Mouse (Mus musculus): ENCODE results near the gene E2f1. TPM values are rescaled to one million over a fixed set of nuclear protein-coding genes. Genes with fewer than 3 reads are reported as not detected.

Gene E2f1
- total RNA-seq, 2 experiments from 2014 or later: 2.5 to 3.1 TPM

- no peak for DNase-seq
- intact Hi-C loops (cut with DNase I; ENCODE audit: low total_unique reads): no loop called here
Measured at GRCm38 (mm10) chr2:154584931-154585601, 15.4 kb upstream of the E2f1 start.

DNA sequence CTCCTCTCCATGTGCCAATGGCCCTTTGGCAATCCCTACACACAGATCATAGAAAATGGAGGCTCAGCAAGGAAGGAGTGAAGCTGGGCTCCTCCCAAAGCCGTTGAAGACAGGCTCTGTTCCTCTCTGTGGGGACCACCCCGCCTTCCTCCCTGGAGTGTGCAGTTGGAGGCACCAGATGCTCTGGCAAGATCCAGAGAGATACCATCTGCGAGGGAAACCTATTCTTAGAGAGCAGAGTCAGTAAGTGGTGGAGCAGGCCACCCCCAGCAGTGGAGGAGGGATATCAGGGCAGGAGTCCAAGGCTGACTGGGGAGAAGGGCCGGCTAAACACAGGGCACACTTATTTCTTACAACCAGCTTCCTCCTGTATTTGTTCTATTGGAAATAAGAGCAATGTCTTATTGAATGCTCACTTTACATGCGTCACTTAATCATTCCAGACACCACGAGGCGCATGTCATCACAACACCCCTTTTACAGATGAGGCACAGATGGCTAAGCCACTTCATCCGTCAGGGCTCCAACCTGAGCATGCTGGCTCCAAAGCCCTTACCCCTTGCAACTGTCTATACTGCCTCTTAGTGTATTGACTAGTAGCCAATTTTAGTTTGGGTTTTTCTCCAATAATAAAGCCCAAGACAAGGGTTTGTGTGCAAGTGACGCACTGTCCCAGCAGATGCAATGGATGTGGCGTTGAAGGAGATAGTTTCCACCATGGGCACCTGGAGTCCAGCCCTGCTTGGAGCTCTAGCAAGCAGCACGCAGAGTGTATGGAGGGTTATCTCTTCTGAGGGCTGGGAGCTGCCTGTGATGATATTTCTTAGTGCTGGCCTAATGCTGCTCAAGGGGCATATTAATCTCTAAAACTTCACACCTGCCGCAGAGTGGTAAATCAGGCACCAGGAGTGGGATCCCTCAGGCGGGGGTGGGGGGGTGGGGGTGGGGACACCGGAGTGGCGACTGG, 14.5 kb upstream of the E2f1 start:
- DNase-seq: peak; percentile 23
- intact Hi-C loops (cut with DNase I; ENCODE audit: low total_unique reads): no loop called here

- no peak for DNase-seq
- intact Hi-C loops (cut with DNase I; ENCODE audit: low total_unique reads): no loop called here
Measured at GRCm38 (mm10) chr2:154581421-154581820, 11.7 kb upstream of the E2f1 start.

- intact Hi-C loops (cut with DNase I; ENCODE audit: low total_unique reads): no loop called here
- peak; percentile 73 for DNase-seq
Measured at GRCm38 (mm10) chr2:154580586-154580985, 10.9 kb upstream of the E2f1 start.

DNA sequence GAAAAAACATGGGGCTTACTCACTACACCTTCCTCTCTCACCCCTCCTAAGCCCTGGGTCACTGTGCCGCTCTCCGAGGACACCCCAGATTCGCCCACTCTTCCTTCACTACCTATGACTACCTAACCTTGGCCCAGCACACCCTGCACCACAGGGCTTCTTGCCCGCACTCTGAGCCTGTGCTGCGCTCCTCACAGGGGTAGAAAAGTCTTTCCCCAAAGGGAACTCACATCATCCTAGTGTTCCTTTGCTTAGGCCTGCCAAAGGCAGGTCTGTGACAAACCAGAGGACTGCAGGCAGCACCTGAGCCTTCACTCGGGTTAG, 8.0 kb upstream of the E2f1 start:
- intact Hi-C loops (cut with DNase I; ENCODE audit: low total_unique reads): no loop called here
- DNase-seq: no peak

- intact Hi-C loops (cut with DNase I; ENCODE audit: low total_unique reads): no loop called here
- no peak for DNase-seq
Measured at GRCm38 (mm10) chr2:154576876-154577743, 7.4 kb upstream of the E2f1 start.

DNA sequence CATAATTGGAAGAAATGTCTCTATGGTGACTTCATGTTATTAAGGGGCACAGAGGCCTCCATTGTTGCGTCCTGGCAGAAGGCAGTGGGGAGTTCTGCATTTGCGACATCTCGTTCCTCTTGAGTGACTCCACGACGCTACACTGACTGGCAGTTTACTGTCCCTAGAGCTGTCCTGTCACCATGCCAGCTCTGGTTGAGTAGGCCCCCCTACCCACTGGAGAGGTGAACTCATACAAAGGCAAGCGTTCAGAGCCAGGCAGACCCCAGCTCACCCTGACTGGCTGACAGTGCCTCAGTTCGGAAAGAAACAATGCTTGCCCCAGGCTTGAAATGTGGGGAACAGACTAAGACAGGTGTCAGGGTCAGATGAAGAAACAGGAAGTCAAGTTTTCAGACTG, 4.6 kb upstream of the E2f1 start:
- intact Hi-C loops (cut with DNase I; ENCODE audit: low total_unique reads): no loop called here
- no peak for DNase-seq

DNA sequence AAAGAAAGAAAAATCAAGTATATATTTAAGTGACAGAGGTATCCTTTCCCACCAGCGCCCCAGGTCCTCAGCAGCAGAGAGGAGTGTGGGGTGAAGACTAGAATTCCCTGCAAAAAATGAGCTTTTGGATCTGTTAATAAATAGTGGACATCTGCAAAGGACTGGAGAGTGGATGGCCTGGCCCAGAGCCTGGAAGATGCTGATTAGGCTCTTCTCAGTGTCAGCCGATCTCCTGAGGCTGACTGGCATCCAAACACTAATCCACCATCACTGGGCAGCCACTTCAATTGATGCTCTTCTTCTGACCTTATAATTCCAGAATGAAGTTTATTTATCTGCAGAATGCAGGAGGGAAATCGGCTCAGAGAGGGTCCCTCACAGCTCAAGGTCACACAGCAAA, 3.3 kb upstream of the E2f1 start:
- DNase-seq: no peak
- intact Hi-C loops (cut with DNase I; ENCODE audit: low total_unique reads): no loop called here

DNA sequence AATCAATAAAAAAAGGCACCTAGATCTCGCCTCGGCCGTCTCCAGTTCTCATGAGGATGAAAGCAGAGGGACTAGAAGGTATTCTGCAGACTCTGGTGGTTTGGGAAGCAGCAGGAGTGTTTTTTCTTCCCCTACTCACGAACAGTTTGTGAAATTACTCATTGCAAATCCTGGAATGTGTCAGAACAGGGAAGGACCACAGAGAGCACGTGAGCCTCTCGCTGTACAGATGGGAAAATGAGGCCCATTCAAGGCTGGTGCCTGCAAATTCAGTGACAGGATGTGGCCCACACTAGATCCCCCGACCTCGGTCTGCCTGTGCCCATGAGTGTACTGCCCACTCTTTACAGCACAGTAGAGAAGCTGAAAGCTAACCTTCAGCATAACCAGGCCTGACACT, 2.3 kb upstream of the E2f1 start:
- DNase-seq: no peak
- intact Hi-C loops (cut with DNase I; ENCODE audit: low total_unique reads): no loop called here

- DNase-seq: no peak
- intact Hi-C loops (cut with DNase I; ENCODE audit: low total_unique reads): no loop called here
Measured at GRCm38 (mm10) chr2:154571266-154571665, 1.6 kb upstream of the E2f1 start.

GRCm38 (mm10) chr2:154570666-154571065, 974 bp upstream of the E2f1 start:
- intact Hi-C loops (cut with DNase I; ENCODE audit: low total_unique reads): no loop called here
- DNase-seq: no peak

DNA sequence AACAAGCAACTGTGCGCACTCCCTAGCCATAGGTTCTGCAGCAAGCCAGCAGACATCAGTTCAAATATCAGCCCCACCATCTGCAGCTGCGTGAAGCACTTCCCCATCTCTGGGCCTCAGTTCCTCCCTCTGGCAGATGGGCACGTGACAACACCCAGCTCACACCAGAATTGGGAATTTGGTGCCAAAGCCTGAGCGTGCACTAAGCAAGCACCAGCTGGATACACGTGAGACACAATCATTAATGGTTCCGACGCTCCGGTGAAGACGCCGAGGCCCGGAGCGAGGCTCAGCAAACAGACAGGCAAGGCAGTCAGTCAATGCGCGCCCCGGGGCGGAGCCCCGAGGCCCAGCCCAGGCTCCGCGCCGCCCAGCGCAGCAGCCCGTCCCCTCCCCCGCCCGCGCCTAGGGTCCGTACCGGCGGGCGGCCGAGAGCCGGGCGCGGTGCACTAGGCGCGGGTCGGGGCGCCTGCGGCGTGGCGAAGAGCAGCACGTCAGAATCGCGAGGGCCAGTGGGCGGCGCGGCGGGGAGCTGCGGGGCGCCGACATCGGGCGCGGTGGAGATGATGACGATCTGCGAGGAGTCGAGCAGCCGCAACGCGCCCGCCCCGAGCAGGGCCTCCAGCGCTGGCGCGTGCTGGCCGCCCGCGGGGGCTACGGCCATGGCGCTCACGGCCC, 482 bp downstream of the E2f1 start:
- intact Hi-C loops (cut with DNase I; ENCODE audit: low total_unique reads): no loop called here
- DNase-seq: peak; percentile 76

DNA sequence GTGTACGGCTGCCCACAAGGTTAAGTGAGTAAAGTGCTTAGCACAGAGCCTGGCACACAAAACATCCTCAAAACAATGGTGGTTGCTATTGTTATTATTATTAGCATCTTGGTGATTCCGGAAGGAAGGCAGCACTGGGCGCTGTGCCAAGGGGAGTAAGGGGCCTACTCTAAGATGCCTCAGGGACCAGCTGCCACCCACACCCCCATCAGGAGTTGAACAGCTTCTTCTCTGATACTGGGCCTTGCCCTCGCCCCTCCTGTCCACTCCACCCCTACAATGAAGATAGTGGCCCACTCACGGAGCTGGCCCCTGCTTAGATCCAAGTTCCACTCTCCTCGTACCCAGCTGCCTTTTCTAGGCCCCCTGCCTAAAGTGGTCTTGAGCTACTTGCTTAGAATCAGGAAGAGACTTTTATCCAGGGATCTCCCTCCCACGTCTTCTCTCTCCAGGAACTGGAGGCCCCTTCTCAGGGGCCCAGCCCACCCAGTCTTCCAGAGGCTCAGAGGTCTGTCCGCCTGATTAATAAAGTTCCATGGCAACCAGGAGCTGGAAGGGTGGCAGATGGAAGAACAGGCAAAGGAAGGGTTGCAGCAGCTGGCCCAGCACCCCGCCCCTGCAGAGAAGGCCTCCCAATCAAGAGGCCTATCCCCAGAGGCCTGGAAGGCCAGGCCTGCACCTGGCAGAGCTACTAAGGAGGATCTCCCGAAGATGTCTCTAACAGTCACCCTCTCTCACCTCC, 1.2 kb downstream of the E2f1 start:
- DNase-seq: peak; percentile 41
- intact Hi-C loops (cut with DNase I; ENCODE audit: low total_unique reads): no loop called here

DNA sequence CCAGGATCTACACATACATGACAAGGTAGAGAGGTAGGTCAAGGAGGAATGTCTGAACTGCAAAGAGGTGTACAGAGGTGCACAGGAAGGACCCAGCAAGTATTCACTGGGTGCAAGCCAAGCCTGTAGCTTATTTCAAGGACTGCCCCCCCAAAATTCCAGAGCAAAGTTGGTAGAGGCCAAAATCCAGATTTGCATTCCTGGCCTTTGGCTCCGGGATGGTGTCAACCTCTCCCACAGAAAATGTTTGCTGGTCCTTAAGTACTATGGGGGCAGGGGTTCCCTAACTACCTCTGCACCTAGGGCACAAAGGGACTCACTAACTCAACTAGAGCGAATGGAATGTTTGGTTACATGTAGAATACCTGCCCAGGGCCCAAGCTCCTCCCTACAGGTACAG, 1.9 kb downstream of the E2f1 start:
- intact Hi-C loops (cut with DNase I; ENCODE audit: low total_unique reads): no loop called here
- no peak for DNase-seq

- intact Hi-C loops (cut with DNase I; ENCODE audit: low total_unique reads): no loop called here
- no peak for DNase-seq
Measured at GRCm38 (mm10) chr2:154566641-154567040, 3.1 kb downstream of the E2f1 start.

DNA sequence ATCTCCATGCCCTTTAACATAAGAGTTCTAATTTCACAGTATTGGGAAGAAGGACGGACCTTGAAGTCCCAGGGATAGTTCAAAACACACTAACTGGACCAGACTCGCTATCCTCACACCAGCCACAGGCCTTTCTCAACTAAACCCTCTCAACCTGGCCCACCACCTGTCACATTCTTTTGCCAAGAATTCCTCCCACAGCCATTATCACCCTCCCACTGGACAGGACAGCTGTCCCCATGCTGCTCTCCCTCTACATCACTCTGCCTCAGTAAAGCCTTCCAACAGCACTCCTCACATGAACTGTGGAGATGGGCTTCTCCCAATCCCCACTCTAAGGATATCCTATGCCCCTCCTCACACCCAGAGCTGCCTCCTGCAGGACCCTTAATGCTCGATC, 4.1 kb downstream of the E2f1 start:
- no peak for DNase-seq
- intact Hi-C loops (cut with DNase I; ENCODE audit: low total_unique reads): no loop called here

GRCm38 (mm10) chr2:154563612-154564170, 6.0 kb downstream of the E2f1 start:
- intact Hi-C loops (cut with DNase I; ENCODE audit: low total_unique reads): no loop called here
- DNase-seq: no peak

DNA sequence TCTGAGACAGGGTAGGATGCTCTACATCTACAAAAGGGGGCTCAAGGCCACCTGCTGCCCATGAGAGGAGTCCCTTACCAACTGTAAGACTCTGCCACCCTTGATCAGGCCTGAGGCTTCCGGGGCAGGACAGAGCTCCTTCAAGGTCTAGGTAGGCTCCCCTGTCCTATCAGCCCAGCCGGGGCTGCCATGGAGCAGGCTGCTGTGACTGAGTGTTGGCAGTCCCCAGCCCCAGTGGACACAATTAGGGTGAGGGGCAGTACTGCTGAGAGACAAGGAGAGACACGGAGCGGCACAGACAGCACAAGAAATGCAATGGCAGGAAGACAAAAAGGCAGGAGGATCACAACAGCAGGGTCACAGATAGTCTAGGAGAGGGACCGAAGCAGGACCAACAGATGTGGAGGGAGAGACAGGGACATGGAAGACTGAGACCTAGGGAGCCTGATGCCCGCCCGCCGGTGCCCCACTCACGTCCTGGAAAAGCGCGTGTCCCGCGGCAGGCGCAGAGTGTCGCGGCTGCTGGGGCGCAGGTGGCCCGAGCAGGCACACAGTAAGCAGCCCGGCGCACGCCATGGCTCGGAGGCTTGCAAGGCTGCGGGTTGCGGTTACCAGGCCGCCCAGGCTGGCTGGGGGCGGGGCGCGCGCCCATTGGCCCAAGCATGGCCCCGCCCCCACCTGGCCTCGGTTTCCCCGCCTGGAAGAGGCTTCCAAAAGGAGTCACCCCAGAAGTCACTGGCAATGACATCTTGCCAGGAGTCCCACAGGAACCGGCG, 11.2 kb downstream of the E2f1 start, which contains the start of gene Necab3:
TSS of gene Necab3 (minus strand) at position 627 of the 776 bp plus-strand sequence.
- DNase-seq: peak; percentile 47
- intact Hi-C loops (cut with DNase I; ENCODE audit: low total_unique reads): no loop called here

Data from gastrocnemius, postnatal 14 days (tissue).